Mouse (Mus musculus) MEL (cell line): ENCODE measurements around the gene Gm10053. TPM values are rescaled to one million over a fixed set of nuclear protein-coding genes. Genes with fewer than 3 reads are reported as not detected.

Experiments used
- DNase-seq: peaks from one replicate; pipeline ENCODE4 v3.0.0; 2011; ENCODE audit warnings: low read depth, low spot score
- H3K27ac ChIP-seq: 2 replicates; pipeline ENCODE4 v1.5.1; 2012; ENCODE audit warnings: low read depth, mild to moderate bottlenecking, control low read depth, low read length, moderate library complexity; ENCODE audit not compliant: control insufficient read depth
- H3K27me3 ChIP-seq, 2 experiments: fragments of 150-350 bp in 1 of 2; sonication (generic) in 1 of 2; 2 replicates each; pipeline ENCODE4 v1.6.1; 2012; ENCODE audit warnings: low read length in 2 of 2, mild to moderate bottlenecking in 2 of 2, improper control_type of control experiment in 1 of 2, moderate library complexity in 1 of 2; ENCODE audit not compliant: insufficient read depth in 2 of 2, control insufficient read depth in 1 of 2
- H3K36me3 ChIP-seq, 2 experiments: 2 replicates each; pipeline ENCODE4 v1.6.1; 2012 to 2014; ENCODE audit warnings: low read length in 2 of 2, improper control_type of control experiment in 1 of 2, inconsistent platforms in 1 of 2, mild to moderate bottlenecking in 1 of 2; ENCODE audit not compliant: insufficient read depth in 2 of 2, control insufficient read depth in 1 of 2
- H3K4me1 ChIP-seq, 2 experiments: fragments of 150-350 bp in 1 of 2; sonication (generic) in 1 of 2; 2 replicates each; pipeline ENCODE4 v1.6.1; 2012; ENCODE audit warnings: low read length in 2 of 2, improper control_type of control experiment in 1 of 2, mild to moderate bottlenecking in 1 of 2; ENCODE audit not compliant: insufficient read depth in 2 of 2, control insufficient read depth in 1 of 2
- H3K4me3 ChIP-seq, 2 experiments: fragments of 150-350 bp in 1 of 2; sonication (generic) in 1 of 2; 2 replicates each; pipeline ENCODE4 v1.5.1; 2012; ENCODE audit warnings: low read depth in 2 of 2, low read length in 2 of 2, mild to moderate bottlenecking in 2 of 2, moderate library complexity in 2 of 2, control low read depth in 1 of 2, improper control_type of control experiment in 1 of 2; ENCODE audit not compliant: control insufficient read depth in 1 of 2, insufficient read depth in 1 of 2
- H3K79me2 ChIP-seq: 2 replicates; pipeline ENCODE4 v1.6.1; 2012; ENCODE audit warnings: mild to moderate bottlenecking, low read length, moderate library complexity; ENCODE audit not compliant: control insufficient read depth, poor library complexity, insufficient read depth
- H3K9ac ChIP-seq: 2 replicates; pipeline ENCODE4 v1.6.1; 2012; ENCODE audit warnings: low read depth, mild to moderate bottlenecking, control low read depth, low read length, moderate library complexity; ENCODE audit not compliant: control insufficient read depth, poor library complexity, severe bottlenecking
- H3K9me3 ChIP-seq: fragments of 150-350 bp; sonication (generic); replicated peaks from 2 replicates; pipeline ENCODE4 v1.6.1; 2012; ENCODE audit warnings: mild to moderate bottlenecking, low read length, improper control_type of control experiment, moderate library complexity; ENCODE audit not compliant: insufficient read depth
- CHD1 ChIP-seq: IDR thresholded peaks from 2 replicates; pipeline ENCODE4 v1.6.1; 2012; ENCODE audit warnings: low read depth, mild to moderate bottlenecking, inconsistent platforms, low read length, improper control_type of control experiment
- CHD2 ChIP-seq: IDR thresholded peaks from 2 replicates; pipeline ENCODE4 v1.6.1; 2011; ENCODE audit warnings: low read length, improper control_type of control experiment
- E2F4 ChIP-seq: IDR thresholded peaks from 2 replicates; pipeline ENCODE4 v1.6.1; 2011; ENCODE audit warnings: low read depth, low read length, improper control_type of control experiment, borderline replicate concordance
- ELF1 ChIP-seq: IDR thresholded peaks from 2 replicates; pipeline ENCODE4 v1.6.1; 2014; ENCODE audit warnings: low read depth, mild to moderate bottlenecking, inconsistent platforms, low read length, improper control_type of control experiment, moderate library complexity
- ETS1 ChIP-seq: IDR thresholded peaks from 2 replicates; pipeline ENCODE4 v1.6.1; 2012; ENCODE audit warnings: low read depth, mild to moderate bottlenecking, inconsistent platforms, low read length, improper control_type of control experiment, moderate library complexity
- GABPA ChIP-seq: IDR thresholded peaks from 2 replicates; pipeline ENCODE4 v1.6.1; 2012; ENCODE audit warnings: low read depth, mild to moderate bottlenecking, inconsistent platforms, low read length, improper control_type of control experiment, moderate library complexity
- GATA1 ChIP-seq: IDR thresholded peaks from 2 replicates; pipeline ENCODE4 v1.6.1; 2011; ENCODE audit warnings: low read depth, low read length, improper control_type of control experiment
- HCFC1 ChIP-seq: IDR thresholded peaks from 2 replicates; pipeline ENCODE4 v1.6.1; 2012; ENCODE audit warnings: low read depth, mild to moderate bottlenecking, inconsistent platforms, low read length, improper control_type of control experiment, moderate library complexity
- MAX ChIP-seq: IDR thresholded peaks from 2 replicates; pipeline ENCODE4 v1.6.1; 2011; ENCODE audit warnings: low read length, improper control_type of control experiment
- MAZ ChIP-seq: IDR thresholded peaks from 2 replicates; pipeline ENCODE4 v1.6.1; 2012; ENCODE audit warnings: low read depth, mild to moderate bottlenecking, inconsistent platforms, low read length, improper control_type of control experiment
- MXI1 ChIP-seq: IDR thresholded peaks from 2 replicates; pipeline ENCODE4 v1.6.1; 2011; ENCODE audit warnings: mild to moderate bottlenecking, low read depth, low read length, improper control_type of control experiment
- MYB ChIP-seq: IDR thresholded peaks from 2 replicates; pipeline ENCODE4 v1.6.1; 2011; ENCODE audit warnings: mild to moderate bottlenecking, low read depth, low read length, improper control_type of control experiment
- POLR2AphosphoS5 ChIP-seq: IDR thresholded peaks from 2 replicates; pipeline ENCODE4 v1.6.1; 2012; ENCODE audit warnings: low read depth, borderline replicate concordance, mild to moderate bottlenecking, inconsistent platforms, low read length, moderate library complexity, mixed read lengths
- RCOR1 ChIP-seq: IDR thresholded peaks from 2 replicates; pipeline ENCODE4 v1.6.1; 2012; ENCODE audit warnings: low read depth, mild to moderate bottlenecking, inconsistent platforms, low read length, improper control_type of control experiment
- SIN3A ChIP-seq: IDR thresholded peaks from 2 replicates; pipeline ENCODE4 v1.6.1; 2012; ENCODE audit warnings: low read length, improper control_type of control experiment, inconsistent platforms
- SMC3 ChIP-seq: IDR thresholded peaks from 2 replicates; pipeline ENCODE4 v1.6.1; 2011; ENCODE audit warnings: low read depth, low read length, improper control_type of control experiment
- TAL1 ChIP-seq: IDR thresholded peaks from 2 replicates; pipeline ENCODE4 v1.6.1; 2012; ENCODE audit warnings: mild to moderate bottlenecking, inconsistent platforms, low read length, moderate library complexity, mixed read lengths
- TBP ChIP-seq: IDR thresholded peaks from 2 replicates; pipeline ENCODE4 v1.8.0; 2011; ENCODE audit warnings: low read depth, low read length, improper control_type of control experiment
- UBTF ChIP-seq: IDR thresholded peaks from 2 replicates; pipeline ENCODE4 v1.6.1; 2012; ENCODE audit warnings: low read depth, mild to moderate bottlenecking, inconsistent platforms, low read length, improper control_type of control experiment, moderate library complexity, borderline replicate concordance; ENCODE audit not compliant: insufficient read depth
- USF1 ChIP-seq: IDR thresholded peaks from 2 replicates; pipeline ENCODE4 v1.6.1; 2014; ENCODE audit warnings: low read depth, mild to moderate bottlenecking, inconsistent platforms, low read length, improper control_type of control experiment, moderate library complexity
- USF2 ChIP-seq, 2 experiments: IDR thresholded peaks; 2 replicates each; pipeline ENCODE4 v1.6.1; 2011 to 2012; ENCODE audit warnings: improper control_type of control experiment in 2 of 2, low read length in 2 of 2, borderline replicate concordance in 1 of 2, inconsistent platforms in 1 of 2, low read depth in 1 of 2, mild to moderate bottlenecking in 1 of 2; ENCODE audit not compliant: insufficient read depth in 1 of 2
- ZC3H11A ChIP-seq: IDR thresholded peaks from 2 replicates; pipeline ENCODE4 v1.6.1; 2012; ENCODE audit warnings: low read depth, mild to moderate bottlenecking, inconsistent platforms, low read length, improper control_type of control experiment
- ZKSCAN1 ChIP-seq: IDR thresholded peaks from 2 replicates; pipeline ENCODE4 v1.6.1; 2012; ENCODE audit warnings: low read depth, mild to moderate bottlenecking, inconsistent platforms, low read length, improper control_type of control experiment, moderate library complexity
- ZNF384 ChIP-seq: IDR thresholded peaks from 2 replicates; pipeline ENCODE4 v1.6.1; 2012; ENCODE audit warnings: low read depth, mild to moderate bottlenecking, inconsistent platforms, low read length, improper control_type of control experiment
- polyA plus RNA-seq, 2 experiments: library from polyadenylated mRNA; stranded (reverse) in 1 of 2; unstranded in 1 of 2; fragments of >175 nt in 1 of 2; fragments of >200 nt in 1 of 2; gene quantifications; 2 replicates each; pipeline versions ENCODE4 v1.2.1 to v1.2.4; 2012; ENCODE audit warnings: low replicate concordance in 2 of 2, low read depth in 1 of 2; ENCODE audit not compliant: insufficient read length in 2 of 2, insufficient read depth in 1 of 2, missing spikeins in 1 of 2
- total RNA-seq: library from RNA; depleted of rRNA; stranded (reverse); fragments of 300-350 nt; gene quantifications from 2 replicates; pipeline ENCODE4 v1.2.3, GENCODE M21; 2012

Gm10053 gene
- total and polyA plus RNA-seq, 3 experiments, result 173 to 277 TPM; not detected in 1

GRCm38 (mm10) chr19:24896536-24896935 is 21.1 kb downstream of the Gm10053 start:
- H3K27ac ChIP-seq, result no peak overlapping the region
- DNase-seq, result no peak
- H3K79me2 ChIP-seq, result no peaks in the 10 kb centered on the region
- no peak overlapping the region for H3K4me3 ChIP-seq
- no peaks in the 10 kb centered on the region for H3K27me3 ChIP-seq
- no peaks in the 10 kb centered on the region for H3K9me3 ChIP-seq
- H3K4me1 ChIP-seq, result no peaks in the 10 kb centered on the region
- TF ChIP-seq MXI1, result no peak
- no peak for TF ChIP-seq ZKSCAN1
- no peak for TF ChIP-seq MYB
- no peak for TF ChIP-seq USF1
- TF ChIP-seq USF2 (IDR thresholded peaks at IDR 0.05; ENCODE audit: borderline replicate concordance in 1 of 2, insufficient read depth in 1 of 2, low read depth in 1 of 2, low read length in 2 of 2), result no peak
- no peak for TF ChIP-seq MAZ
- TF ChIP-seq POLR2AphosphoS5, result no peak
- no peak for TF ChIP-seq UBTF
- TF ChIP-seq GABPA, result no peak
- TF ChIP-seq CHD2, result no peak
- TF ChIP-seq SMC3, result no peak
- TF ChIP-seq RCOR1, result no peak
- no peak for TF ChIP-seq SIN3A
- TF ChIP-seq ZC3H11A, result no peak
- TF ChIP-seq, all 39 proteins: peak for 0
- H3K9ac ChIP-seq, result no peak overlapping the region
- no peaks in the 10 kb centered on the region for H3K36me3 ChIP-seq

GRCm38 (mm10) chr19:24897006-24897895 is 21.8 kb downstream of the Gm10053 start:
- H3K9ac ChIP-seq, result no peak overlapping the region
- TF ChIP-seq ZNF384 (no peak), MAZ (no peak), ZKSCAN1 (no peak), SIN3A (no peak), POLR2AphosphoS5 (no peak), ELF1 (no peak), TBP (no peak), MAX (no peak), MYB (no peak), E2F4 (no peak), HCFC1 (no peak), GATA1 (no peak), CHD1 (no peak), TAL1 (no peak), MXI1 (no peak), RCOR1 (no peak), ETS1 (no peak), GABPA (no peak), CHD2 (no peak)
- H3K79me2 ChIP-seq, result no peaks in the 10 kb centered on the region
- no peaks in the 10 kb centered on the region for H3K4me1 ChIP-seq
- H3K9me3 ChIP-seq, result no peaks in the 10 kb centered on the region
- no peaks in the 10 kb centered on the region for H3K36me3 ChIP-seq
- no peak overlapping the region for H3K4me3 ChIP-seq
- H3K27me3 ChIP-seq, result no peaks in the 10 kb centered on the region
- no peak for DNase-seq
- no peak overlapping the region for H3K27ac ChIP-seq
